Mouse (Mus musculus): Measurements from ENCODE around the gene Olfr877. TPM values are rescaled to one million over a fixed set of nuclear protein-coding genes. Genes with fewer than 3 reads are reported as not detected.

Olfr877 gene
- polyA plus RNA-seq, 1 experiment from 2014 or later = not detected

GRCm38 (mm10) chr9:37905555-37905954, 51.5 kb downstream of the Olfr877 start:
- Histone ChIP-seq H3K4me3 (replicated peaks) (no peak overlapping the region), H3K27ac (no peak overlapping the region), H3K4me1 (no peaks in the 10 kb centered on the region), H3K9ac (no peak overlapping the region), H3K36me3 (replicated peaks) (no peaks in the 10 kb centered on the region), H3K9me3 (no peaks in the 10 kb centered on the region), H3K4me2 (no peak overlapping the region), H3K27me3 (no peaks in the 10 kb centered on the region)
- WGBS = 73% methylated on average over 3 of the region's 3 CpGs
- ATAC-seq (ENCODE audit: low FRiP score) = no peak

Other genes with a start within 250 kb of the Olfr877 start
- 18.9 and 21.2 TPM in 2 replicates for gene Spa17, start 240.5 kb upstream of the Olfr877 start, polyA plus RNA-seq (2016; fragmentation: Nextera tagmentation; extraction: Ambion mirVana)
- 109 and 114 TPM in 2 replicates for gene Tbrg1, start 197.0 kb upstream of the Olfr877 start, polyA plus RNA-seq (2016; fragmentation: Nextera tagmentation; extraction: Ambion mirVana)
- 0.19 TPM in 2 replicates for gene Panx3, start 185.0 kb upstream of the Olfr877 start, polyA plus RNA-seq (2016; fragmentation: Nextera tagmentation; extraction: Ambion mirVana)
- gene Olfr160, start 138.0 kb upstream of the Olfr877 start, polyA plus RNA-seq (2016; fragmentation: Nextera tagmentation; extraction: Ambion mirVana) = not detected in 2 replicates
- not detected in 2 replicates for gene Olfr874, start 109.2 kb upstream of the Olfr877 start, polyA plus RNA-seq (2016; fragmentation: Nextera tagmentation; extraction: Ambion mirVana)
- gene Olfr875, start 82.4 kb upstream of the Olfr877 start, polyA plus RNA-seq (2016; fragmentation: Nextera tagmentation; extraction: Ambion mirVana) = not detected in 2 replicates
- gene Olfr876, start 51.2 kb upstream of the Olfr877 start, polyA plus RNA-seq (2016; fragmentation: Nextera tagmentation; extraction: Ambion mirVana) = not detected in 2 replicates
- gene Olfr145, start 42.5 kb downstream of the Olfr877 start, polyA plus RNA-seq (2016; fragmentation: Nextera tagmentation; extraction: Ambion mirVana) = not detected in 2 replicates
- gene Olfr878, start 63.6 kb downstream of the Olfr877 start, polyA plus RNA-seq (2016; fragmentation: Nextera tagmentation; extraction: Ambion mirVana) = 0.06 TPM in 1 of 2 replicates, not detected in the other
- not detected in 2 replicates for gene Olfr881, start 137.6 kb downstream of the Olfr877 start, polyA plus RNA-seq (2016; fragmentation: Nextera tagmentation; extraction: Ambion mirVana)
- not detected in 2 replicates for gene Olfr883, start 171.5 kb downstream of the Olfr877 start, polyA plus RNA-seq (2016; fragmentation: Nextera tagmentation; extraction: Ambion mirVana)
- gene Olfr884, start 192.3 kb downstream of the Olfr877 start, polyA plus RNA-seq (2016; fragmentation: Nextera tagmentation; extraction: Ambion mirVana) = not detected in 2 replicates
- gene Olfr885, start 207.1 kb downstream of the Olfr877 start, polyA plus RNA-seq (2016; fragmentation: Nextera tagmentation; extraction: Ambion mirVana) = not detected in 2 replicates
- gene Olfr887, start 229.8 kb downstream of the Olfr877 start, polyA plus RNA-seq (2016; fragmentation: Nextera tagmentation; extraction: Ambion mirVana) = not detected in 2 replicates

Measured in forebrain, embryonic 12.5 days (tissue).